ENCODE assay signal across 23 mouse cellular contexts in the genomic region with DNA sequence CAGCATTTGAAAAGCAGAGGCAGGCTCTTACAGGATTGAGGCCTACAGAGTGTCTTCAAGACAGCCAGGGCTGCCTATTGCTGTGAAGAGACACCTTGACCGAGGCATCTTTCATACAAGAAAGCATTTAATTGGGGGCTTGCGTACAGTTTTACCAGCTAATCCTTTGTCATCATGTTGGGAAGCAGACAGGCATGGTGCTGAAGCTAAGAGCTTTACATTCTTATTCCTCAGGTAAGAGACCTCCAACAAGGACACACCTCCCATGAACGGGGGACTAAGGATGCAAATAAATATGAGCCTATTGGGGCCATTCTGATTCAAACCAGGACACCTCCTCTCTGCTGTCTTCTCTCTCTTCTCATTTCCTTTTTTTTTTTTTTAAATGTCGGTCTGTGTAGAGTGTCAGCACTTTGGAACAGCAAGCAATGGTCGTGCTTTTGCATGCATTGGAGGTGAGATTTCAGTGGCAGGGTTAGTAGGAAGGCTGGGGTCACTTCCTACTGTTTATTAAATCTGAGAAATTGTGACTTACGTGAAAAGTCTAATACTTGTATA.
"Had no signal": no experiment of that assay in that cellular context is flagged by ENCODE, and none has a peak within 500 bp of the region (broad histone marks: within the 10 kb centered on the region; RNA-seq: fewer than 3 reads in every experiment).

No protein-coding gene starts in this region.

- H3K36me3 ChIP-seq: embryonic facial prominence, embryonic 10.5 days; embryonic facial prominence, embryonic 15.5 days; forebrain, embryonic 10.5 days; forebrain, embryonic 12.5 days; heart, embryonic 10.5 days had no signal

- H3K9ac ChIP-seq: embryonic facial prominence, embryonic 12.5 days; embryonic facial prominence, embryonic 13.5 days; embryonic facial prominence, embryonic 15.5 days; forebrain, embryonic 12.5 days; forebrain, embryonic 13.5 days; forebrain, postnatal 0 days had no signal

- H3K27ac ChIP-seq: embryonic facial prominence, embryonic 10.5 days; embryonic facial prominence, embryonic 12.5 days; embryonic facial prominence, embryonic 13.5 days; embryonic facial prominence, embryonic 15.5 days; forebrain, embryonic 10.5 days; forebrain, embryonic 12.5 days; forebrain, embryonic 13.5 days; gastrocnemius, adult 2 months; heart, adult 2 months; heart, embryonic 10.5 days had no signal

- H3K9me3 ChIP-seq: embryonic facial prominence, embryonic 10.5 days; embryonic facial prominence, embryonic 12.5 days; embryonic facial prominence, embryonic 13.5 days; embryonic facial prominence, embryonic 15.5 days; forebrain, embryonic 10.5 days; forebrain, embryonic 12.5 days; forebrain, embryonic 13.5 days; heart, embryonic 10.5 days had no signal

- DNase-seq: cerebellum, adult 8-10 months; cerebellum, adult 9-10 months; cerebellum, adult 9-11 months; cerebellum, postnatal 36 days; embryo, embryonic 11 days; forebrain, postnatal 0 days; gastrocnemius, adult 2 months; gastrocnemius, postnatal 10 days; gastrocnemius, postnatal 14 days; gastrocnemius, postnatal 25 days; heart, adult 18-20 months; heart, adult 2 months had no signal

- H3K4me3 ChIP-seq: embryonic facial prominence, embryonic 10.5 days; embryonic facial prominence, embryonic 12.5 days; embryonic facial prominence, embryonic 13.5 days; embryonic facial prominence, embryonic 15.5 days; erythroblast, embryonic 14.5 days; forebrain, embryonic 10.5 days; forebrain, embryonic 12.5 days; forebrain, embryonic 13.5 days; gastrocnemius, adult 2 months; heart, adult 2 months; heart, embryonic 10.5 days had no signal

- H3K27me3 ChIP-seq: embryonic facial prominence, embryonic 12.5 days; embryonic facial prominence, embryonic 13.5 days; embryonic facial prominence, embryonic 15.5 days; forebrain, embryonic 12.5 days; forebrain, embryonic 13.5 days had no signal

- H3K4me2 ChIP-seq: embryonic facial prominence, embryonic 12.5 days; embryonic facial prominence, embryonic 13.5 days; embryonic facial prominence, embryonic 15.5 days; forebrain, embryonic 12.5 days; forebrain, embryonic 13.5 days had no signal

- ATAC-seq: forebrain, embryonic 13.5 days; forebrain, embryonic 14.5 days; forebrain, embryonic 16.5 days; forebrain, postnatal 0 days had no signal

- H3K4me1 ChIP-seq: embryonic facial prominence, embryonic 10.5 days; embryonic facial prominence, embryonic 12.5 days; embryonic facial prominence, embryonic 13.5 days; embryonic facial prominence, embryonic 15.5 days; forebrain, embryonic 10.5 days; forebrain, embryonic 12.5 days; heart, embryonic 10.5 days had no signal
